Mouse (Mus musculus) heart, embryonic 10.5 days (tissue): ENCODE measurements around the gene Notch2. TPM values are rescaled to one million over a fixed set of nuclear protein-coding genes. Genes with fewer than 3 reads are reported as not detected.
A peak's percentile ranks its signal among the peaks of the same experiment; 100 is the strongest.
"Not testable (repeated sequence)": the region's sequence is repeated elsewhere in the genome, so short reads cannot be mapped to it uniquely, and the experiment has no call there.

Source experiments
- DNase-seq: peaks from one replicate; pipeline ENCODE4 v3.0.0-alpha.2; 2017; ENCODE audit warnings: low spot score
- H3K27ac ChIP-seq: fragments of 300-500 bp; sonication (generic); 2 replicates; pipeline ENCODE4 v1.5.1; 2016; ENCODE audit warnings: mild to moderate bottlenecking
- H3K27me3 ChIP-seq: fragments of 300-500 bp; sonication (generic); 2 replicates; pipeline ENCODE4 v1.6.1; 2016; ENCODE audit warnings: mild to moderate bottlenecking; ENCODE audit not compliant: poor library complexity, insufficient read depth, severe bottlenecking
- H3K36me3 ChIP-seq: fragments of 300-500 bp; sonication (generic); 2 replicates; pipeline ENCODE4 v1.6.1; 2016; ENCODE audit warnings: mild to moderate bottlenecking, moderate library complexity
- H3K4me1 ChIP-seq: fragments of 300-500 bp; sonication (generic); 2 replicates; pipeline ENCODE4 v1.6.1; 2016; ENCODE audit warnings: mild to moderate bottlenecking
- H3K4me3 ChIP-seq: fragments of 300-500 bp; sonication (generic); 2 replicates; pipeline ENCODE4 v1.5.1; 2016; ENCODE audit warnings: mild to moderate bottlenecking, moderate library complexity
- H3K9me3 ChIP-seq: fragments of 300-500 bp; sonication (generic); 2 replicates; pipeline ENCODE4 v1.6.1; 2016; ENCODE audit warnings: mild to moderate bottlenecking, moderate library complexity
- WGBS: fragments of 180-500 bp; shearing (Covaris S2); methylation state at CpG from one replicate; pipeline ENCODE4 v1.1.7; 2016; 5-methylcytosine and 5-hydroxymethylcytosine counted together
- polyA plus RNA-seq: library from polyadenylated mRNA; unstranded; fragments of >200 nt; fragmentation: Nextera tagmentation; extraction: Ambion mirVana; gene quantifications from 2 replicates; pipeline ENCODE4 v1.2.1, GENCODE M21; 2016

Gene Notch2
- polyA plus RNA-seq, 1 experiment from 2014 or later: 16.8 TPM

DNA sequence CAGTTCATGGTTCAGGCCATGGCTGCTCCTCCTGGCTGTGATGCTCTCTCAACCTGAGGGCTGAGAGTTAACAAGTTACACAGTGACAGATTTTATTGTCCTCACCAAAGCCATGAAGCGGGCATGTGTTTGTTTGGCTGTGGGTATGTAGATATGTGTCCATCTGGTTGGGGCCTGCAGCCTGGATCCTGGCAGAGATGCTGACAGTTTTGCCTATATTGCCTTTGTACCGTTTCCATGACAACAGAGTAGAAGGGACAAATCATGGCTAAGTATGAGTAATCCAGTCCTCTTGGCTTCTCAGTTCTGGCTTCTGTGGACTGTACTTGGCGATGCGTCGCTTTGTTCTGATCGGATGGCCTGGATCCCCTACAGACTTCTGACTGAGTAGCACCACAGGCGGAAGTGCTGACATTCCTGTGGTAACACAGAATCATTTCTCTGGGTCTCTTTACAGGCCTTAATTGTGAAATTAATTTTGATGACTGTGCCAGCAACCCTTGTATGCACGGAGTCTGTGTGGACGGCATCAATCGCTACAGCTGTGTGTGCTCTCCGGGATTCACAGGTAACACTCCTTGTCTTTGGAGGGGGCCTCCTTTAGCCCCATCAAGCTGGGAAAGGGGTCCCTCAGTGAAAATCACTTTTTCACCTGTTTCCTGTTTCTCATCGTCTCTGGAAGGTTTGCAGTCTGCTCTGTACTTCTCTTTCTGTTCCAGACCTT lies 93.4 kb downstream of the Notch2 start:
- DNase-seq: no peak
- WGBS: 92% methylated on average over 12 of the region's 12 CpGs
- peaks cover 89% of the 10 kb centered on the region for H3K36me3 ChIP-seq
- H3K9me3 ChIP-seq: peaks cover 10% of the 10 kb centered on the region; the same call in 1 of the 2 replicates
- H3K27me3 ChIP-seq: no peaks in the 10 kb centered on the region
- H3K27ac ChIP-seq: no peak overlapping the region
- no peak overlapping the region for H3K4me3 ChIP-seq
- no peaks in the 10 kb centered on the region for H3K4me1 ChIP-seq

DNA sequence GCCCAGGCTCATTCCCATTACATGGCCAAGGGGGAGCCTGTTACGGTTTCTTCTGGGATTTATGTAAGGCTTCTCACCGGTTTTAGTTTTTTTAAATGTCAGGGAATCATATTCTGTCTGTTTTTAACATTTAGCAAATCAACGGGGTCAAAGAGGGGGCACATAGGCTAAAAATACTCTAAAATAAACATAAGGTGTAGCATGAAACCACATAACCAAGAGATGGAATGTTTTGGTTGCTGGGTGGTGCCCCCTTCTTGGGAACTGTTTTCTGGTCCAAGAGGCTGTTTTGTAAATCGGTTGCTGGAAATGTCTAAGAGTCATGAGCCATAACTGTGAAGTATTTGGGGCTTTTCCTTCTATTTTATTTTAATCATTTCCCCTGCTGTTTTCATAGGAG lies 95.1 kb downstream of the Notch2 start:
- Histone ChIP-seq H3K36me3 (peaks cover 89% of the 10 kb centered on the region), H3K27me3 (no peaks in the 10 kb centered on the region), H3K4me1 (no peaks in the 10 kb centered on the region), H3K27ac (no peak overlapping the region), H3K4me3 (no peak overlapping the region), H3K9me3 (no peaks in the 10 kb centered on the region)
- 86% methylated on average over 4 of the region's 4 CpGs for WGBS
- DNase-seq: no peak

DNA sequence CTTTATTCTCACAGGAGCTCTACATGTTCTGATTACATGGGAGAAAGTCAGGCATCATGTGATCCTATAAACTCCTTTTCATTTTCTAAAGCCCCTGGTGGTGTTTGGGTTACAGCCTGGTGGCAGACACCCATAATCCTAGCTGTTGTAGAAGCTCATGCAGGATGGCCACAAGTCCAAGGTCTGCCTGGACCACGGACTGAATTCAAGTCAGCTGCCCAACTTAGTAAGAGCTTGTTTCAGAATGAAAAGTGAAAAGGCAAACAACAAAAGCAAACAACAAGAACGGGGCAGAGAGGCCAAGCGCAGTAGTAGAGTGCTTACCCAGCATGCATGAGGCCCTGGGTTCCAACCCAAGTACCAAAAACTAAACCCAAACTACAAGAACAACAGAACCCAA lies 95.5 kb downstream of the Notch2 start:
- WGBS: 93% methylated on average over 3 of the region's 3 CpGs
- H3K36me3 ChIP-seq: peaks cover 88% of the 10 kb centered on the region
- DNase-seq: no peak

DNA sequence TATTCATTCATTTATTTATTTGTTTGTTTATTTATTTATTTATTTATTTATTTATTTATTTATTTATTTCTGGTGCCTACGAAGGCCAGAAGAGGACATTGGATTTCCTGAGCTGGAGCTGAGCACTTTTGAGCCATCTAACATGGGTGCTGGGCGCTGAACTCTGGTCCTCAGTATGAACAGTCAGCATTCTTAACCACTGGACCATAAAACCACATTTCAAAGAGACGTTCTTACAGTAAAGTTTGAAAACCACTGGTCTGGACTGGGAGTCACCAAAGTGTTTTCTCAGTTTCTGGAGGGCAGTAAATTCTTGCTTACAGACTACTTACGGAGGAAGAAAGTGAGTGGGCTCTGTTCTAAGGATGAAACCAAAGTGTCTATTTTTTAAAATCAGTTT lies 97.3 kb downstream of the Notch2 start:
- WGBS: 88% methylated on average over 4 of the region's 4 CpGs
- DNase-seq: no peak

More for the DNA sequence above, 95.5 kb downstream of the Notch2 start:
- Histone ChIP-seq H3K4me3 (no peak overlapping the region), H3K9me3 (no peaks in the 10 kb centered on the region), H3K27ac (no peak overlapping the region), H3K4me1 (no peaks in the 10 kb centered on the region), H3K27me3 (no peaks in the 10 kb centered on the region)

DNA sequence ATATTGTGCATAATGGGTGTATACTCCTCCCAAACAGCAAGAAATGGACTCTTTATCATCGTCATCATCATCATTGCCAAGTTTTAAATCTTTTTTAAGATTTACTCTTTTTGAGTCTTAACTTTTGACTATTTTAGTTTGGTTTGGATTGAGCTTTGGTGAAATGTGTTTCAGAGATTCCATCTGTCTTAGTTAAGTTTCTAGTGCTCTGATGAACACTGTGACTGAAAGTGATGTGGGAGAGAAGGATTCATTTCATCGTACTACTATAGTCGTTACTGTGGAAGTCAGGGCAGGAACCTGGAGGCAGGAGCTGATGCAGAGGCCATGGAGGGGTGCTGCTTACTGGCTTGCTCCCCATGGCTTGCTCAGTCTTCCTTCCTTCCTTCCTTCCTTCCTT lies 104.9 kb downstream of the Notch2 start:
- no peaks in the 10 kb centered on the region for H3K4me1 ChIP-seq
- WGBS: 87% methylated on average over 3 of the region's 3 CpGs
- no peak overlapping the region for H3K4me3 ChIP-seq
- H3K27me3 ChIP-seq: no peaks in the 10 kb centered on the region
- H3K36me3 ChIP-seq: peaks cover 81% of the 10 kb centered on the region
- H3K27ac ChIP-seq: no peak overlapping the region
- DNase-seq: no peak
- H3K9me3 ChIP-seq: no peaks in the 10 kb centered on the region

More for the DNA sequence above, 97.3 kb downstream of the Notch2 start:
- Histone ChIP-seq H3K27me3 (no peaks in the 10 kb centered on the region), H3K9me3 (no peaks in the 10 kb centered on the region), H3K27ac (no peak overlapping the region), H3K36me3 (peaks cover 86% of the 10 kb centered on the region), H3K4me1 (no peaks in the 10 kb centered on the region), H3K4me3 (no peak overlapping the region)

DNA sequence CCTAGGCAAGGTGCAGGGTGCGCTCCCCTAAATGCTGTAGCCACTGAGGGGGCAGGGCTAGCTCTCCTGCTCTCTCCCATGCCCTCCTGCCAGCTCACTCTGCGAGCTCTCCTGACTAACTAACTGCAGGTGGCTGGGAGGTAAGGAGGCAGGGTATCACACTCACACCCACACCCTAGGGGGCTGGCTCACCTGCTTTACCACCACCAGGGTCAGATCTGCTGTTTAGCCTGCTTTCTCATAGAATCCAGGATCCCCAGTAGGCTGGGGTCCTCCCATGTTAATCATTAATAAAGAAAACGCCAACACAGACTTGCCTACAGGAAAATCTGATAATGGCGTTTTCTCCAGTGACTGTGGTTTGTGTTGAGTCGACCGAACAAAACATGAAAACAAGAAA lies 106.0 kb downstream of the Notch2 start:
- no peaks in the 10 kb centered on the region for H3K4me1 ChIP-seq
- no peaks in the 10 kb centered on the region for H3K27me3 ChIP-seq
- H3K36me3 ChIP-seq: peaks cover 82% of the 10 kb centered on the region
- H3K27ac ChIP-seq: no peak overlapping the region
- H3K9me3 ChIP-seq: no peaks in the 10 kb centered on the region
- DNase-seq: no peak
- 83% methylated on average over 6 of the region's 6 CpGs for WGBS
- H3K4me3 ChIP-seq: no peak overlapping the region

DNA sequence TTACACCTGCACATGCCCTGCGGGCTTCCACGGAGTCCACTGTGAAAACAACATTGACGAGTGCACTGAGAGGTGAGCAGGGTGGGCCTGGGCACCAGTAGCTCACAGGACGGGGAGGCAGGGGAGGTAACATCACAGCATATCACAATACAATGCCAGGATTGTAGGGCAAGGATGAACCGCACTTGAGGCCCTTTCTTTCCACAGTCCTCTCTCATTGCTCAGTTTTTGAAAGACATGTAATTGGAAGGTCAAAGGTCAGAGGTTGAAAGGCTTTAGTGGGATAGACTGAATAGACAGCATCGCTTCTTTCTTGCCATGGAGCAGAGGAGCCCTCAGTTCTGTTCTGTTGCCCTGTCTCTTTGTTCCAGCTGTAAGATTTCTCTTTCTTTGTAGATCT lies 107.6 kb downstream of the Notch2 start:
- Histone ChIP-seq H3K27me3 (no peaks in the 10 kb centered on the region), H3K36me3 (peaks cover 86% of the 10 kb centered on the region), H3K27ac (no peak overlapping the region), H3K9me3 (no peaks in the 10 kb centered on the region), H3K4me3 (no peak overlapping the region), H3K4me1 (peaks cover 4% of the 10 kb centered on the region; the same call in 1 of the 2 replicates)
- no peak for DNase-seq
- 85% methylated on average over 6 of the region's 6 CpGs for WGBS

DNA sequence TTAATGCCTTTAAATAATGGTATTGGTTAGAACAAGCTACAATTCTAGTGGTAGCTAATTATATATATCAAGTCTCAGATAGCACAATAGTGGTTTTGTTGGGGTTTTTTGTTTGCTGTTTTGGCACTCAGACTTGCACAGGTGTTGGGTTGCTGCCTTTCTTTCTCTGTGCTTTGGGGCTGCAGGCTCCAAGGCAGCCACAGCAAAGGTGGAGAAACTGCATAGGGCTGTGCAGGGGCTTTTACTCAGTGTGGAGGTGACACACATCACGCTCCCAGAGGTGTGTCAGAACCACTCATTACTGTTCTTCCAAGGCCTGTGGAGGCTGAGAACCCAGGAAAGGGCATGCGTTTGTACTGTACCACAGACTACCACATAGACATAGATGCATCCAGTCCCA lies 114.4 kb downstream of the Notch2 start:
- 90% methylated on average over 2 of the region's 2 CpGs for whole genome bisulfite sequencing
- H3K36me3 ChIP-seq: peaks cover 76% of the 10 kb centered on the region
- no peaks in the 10 kb centered on the region for H3K27me3 ChIP-seq
- no peak overlapping the region for H3K27ac ChIP-seq
- peaks cover 9% of the 10 kb centered on the region; the same call in 1 of the 2 replicates for H3K4me1 ChIP-seq
- no peaks in the 10 kb centered on the region for H3K9me3 ChIP-seq
- DNase-seq: no peak
- H3K4me3 ChIP-seq: no peak overlapping the region

DNA sequence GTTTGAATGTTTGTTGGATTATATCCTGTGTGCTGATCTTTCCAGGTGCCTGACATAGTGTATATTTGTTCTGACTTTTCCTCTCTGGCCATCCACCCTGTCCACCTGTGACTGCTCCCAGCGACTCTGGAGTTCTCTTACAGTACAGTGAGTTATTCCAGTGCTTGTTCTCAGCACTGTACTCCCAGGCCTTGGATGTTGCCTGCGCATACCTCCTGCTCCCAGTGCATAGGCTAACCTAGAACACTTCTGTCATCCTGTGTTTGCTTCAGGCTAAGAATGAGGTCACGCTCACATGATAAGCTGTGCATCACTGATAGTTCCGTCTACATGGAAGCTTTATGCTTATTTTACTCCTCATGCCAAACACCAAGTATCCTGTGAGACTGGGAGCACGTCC lies 115.4 kb downstream of the Notch2 start:
- Histone ChIP-seq H3K27ac (no peak overlapping the region), H3K27me3 (no peaks in the 10 kb centered on the region), H3K4me3 (no peak overlapping the region), H3K4me1 (peaks cover 9% of the 10 kb centered on the region; the same call in 1 of the 2 replicates), H3K9me3 (no peaks in the 10 kb centered on the region), H3K36me3 (peaks cover 72% of the 10 kb centered on the region)
- 65% methylated on average over 5 of the region's 5 CpGs for WGBS
- DNase-seq: no peak

DNA sequence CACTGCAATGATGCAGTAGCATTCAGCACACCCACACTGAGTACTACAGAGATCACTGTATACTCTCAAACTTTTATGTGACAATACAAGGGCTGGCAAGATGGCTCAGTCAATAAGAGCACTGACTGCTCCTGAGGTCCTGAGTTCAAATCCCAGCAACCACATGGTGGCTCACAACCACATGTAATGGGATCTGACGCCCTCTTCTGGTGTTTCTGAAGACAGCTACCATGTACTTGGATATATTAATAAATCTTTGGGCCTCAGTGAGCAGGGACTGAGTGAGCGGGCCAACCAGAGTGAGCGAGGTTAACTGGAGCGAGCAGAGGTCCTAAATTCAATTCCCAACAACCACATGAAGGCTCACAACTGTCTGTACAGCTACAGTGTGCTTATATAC lies 118.8 kb downstream of the Notch2 start:
- not testable (repeated sequence) for H3K9me3 ChIP-seq, DNase-seq, H3K4me1 ChIP-seq, H3K27me3 ChIP-seq, H3K4me3 ChIP-seq, H3K27ac ChIP-seq
- peaks cover 70% of the 10 kb centered on the region for H3K36me3 ChIP-seq
- WGBS: 92% methylated on average over 4 of the region's 4 CpGs

DNA sequence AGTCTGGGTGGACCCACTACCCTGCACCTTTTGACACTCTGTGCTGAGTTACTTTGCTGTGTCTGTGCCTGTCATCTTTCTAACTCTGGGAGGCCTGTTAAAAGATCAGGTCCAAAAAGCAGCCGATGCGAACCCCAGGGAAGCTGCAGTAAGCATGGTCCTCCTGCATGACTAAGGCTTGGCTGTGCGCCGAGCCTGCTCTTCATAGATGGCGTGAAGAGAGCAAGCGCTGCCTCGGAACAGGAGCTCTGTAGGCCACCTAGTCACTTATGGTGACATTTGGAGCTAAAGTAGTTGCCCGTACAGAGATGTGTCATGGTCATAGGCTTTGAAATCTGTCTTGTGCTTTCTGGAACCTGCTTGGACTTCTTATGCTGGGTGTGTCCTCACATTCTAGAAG lies 119.3 kb downstream of the Notch2 start:
- WGBS: 91% methylated on average over 8 of the region's 8 CpGs
- no peaks in the 10 kb centered on the region for H3K27me3 ChIP-seq
- H3K4me1 ChIP-seq: 0 out of 2 replicates have a peak, but pooled peaks cover 5% of the 10 kb centered on the region
- no peak overlapping the region for H3K27ac ChIP-seq
- H3K9me3 ChIP-seq: no peaks in the 10 kb centered on the region
- DNase-seq: no peak
- H3K36me3 ChIP-seq: peaks cover 74% of the 10 kb centered on the region
- H3K4me3 ChIP-seq: no peak overlapping the region

DNA sequence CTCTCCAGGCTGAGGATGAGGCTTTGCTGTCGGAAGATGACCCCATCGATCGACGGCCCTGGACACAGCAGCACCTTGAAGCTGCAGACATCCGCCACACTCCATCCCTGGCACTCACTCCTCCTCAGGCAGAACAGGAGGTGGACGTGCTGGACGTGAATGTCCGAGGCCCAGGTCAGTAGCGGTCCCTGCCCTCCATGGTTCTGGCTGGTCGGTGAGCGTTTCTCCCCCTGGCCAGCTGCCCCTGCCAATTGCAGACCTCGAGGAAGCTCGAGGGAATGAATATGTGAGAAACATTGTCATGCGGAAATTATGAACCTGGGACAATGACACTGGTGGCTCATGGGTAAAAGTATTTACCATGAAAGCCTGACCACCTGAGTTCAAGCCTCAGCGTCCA lies 128.1 kb downstream of the Notch2 start:
- Histone ChIP-seq H3K4me1 (no peaks in the 10 kb centered on the region), H3K27me3 (no peaks in the 10 kb centered on the region), H3K9me3 (no peaks in the 10 kb centered on the region), H3K36me3 (peaks cover 99% of the 10 kb centered on the region), H3K4me3 (no peak overlapping the region), H3K27ac (no peak overlapping the region)
- DNase-seq: peak; percentile 63
- WGBS: 95% methylated on average over 15 of the region's 15 CpGs

DNA sequence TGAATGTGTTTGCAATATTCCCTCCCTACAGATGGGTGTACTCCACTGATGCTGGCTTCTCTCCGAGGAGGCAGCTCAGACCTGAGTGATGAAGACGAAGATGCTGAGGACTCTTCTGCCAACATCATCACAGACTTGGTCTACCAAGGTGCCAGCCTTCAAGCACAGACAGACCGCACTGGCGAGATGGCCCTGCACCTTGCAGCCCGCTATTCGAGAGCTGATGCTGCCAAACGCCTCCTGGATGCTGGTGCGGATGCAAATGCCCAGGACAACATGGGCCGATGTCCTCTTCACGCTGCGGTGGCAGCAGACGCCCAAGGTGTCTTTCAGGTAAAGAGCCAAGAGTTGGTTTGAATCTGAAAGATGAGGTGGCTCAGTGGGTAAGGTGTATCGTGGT lies 129.5 kb downstream of the Notch2 start:
- Histone ChIP-seq H3K36me3 (peaks cover 99% of the 10 kb centered on the region), H3K27me3 (no peaks in the 10 kb centered on the region), H3K4me1 (no peaks in the 10 kb centered on the region), H3K9me3 (no peaks in the 10 kb centered on the region), H3K4me3 (no peak overlapping the region), H3K27ac (no peak overlapping the region)
- peak; percentile 74 for DNase-seq
- WGBS: 94% methylated on average over 13 of the region's 13 CpGs

DNA sequence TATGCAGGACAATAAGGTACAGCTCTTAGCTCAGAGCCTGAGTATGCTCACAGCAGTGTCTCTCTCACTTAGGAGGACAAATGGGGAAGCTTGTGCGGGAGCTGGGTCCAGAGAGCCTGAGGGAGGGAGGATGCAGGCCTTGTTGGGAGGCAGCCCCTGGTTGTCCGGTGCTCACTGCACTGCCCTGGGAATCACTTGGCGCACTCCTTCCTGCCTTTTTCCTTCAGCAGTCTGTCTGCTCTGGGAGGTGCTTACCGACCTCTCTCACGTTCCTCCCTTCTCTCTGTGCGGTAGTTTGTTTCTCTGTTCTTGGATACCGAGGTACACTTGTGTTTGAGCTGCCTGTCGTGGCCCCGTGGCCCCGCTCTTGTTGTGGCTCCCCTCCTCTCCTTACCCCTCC lies 131.9 kb downstream of the Notch2 start:
- Histone ChIP-seq H3K27me3 (no peaks in the 10 kb centered on the region), H3K4me1 (no peaks in the 10 kb centered on the region), H3K9me3 (no peaks in the 10 kb centered on the region), H3K27ac (no peak overlapping the region), H3K36me3 (peaks cover 91% of the 10 kb centered on the region), H3K4me3 (no peak overlapping the region)
- peak; percentile 70 for DNase-seq
- WGBS: 82% methylated on average over 10 of the region's 10 CpGs
